Mouse (Mus musculus): ENCODE measurements around the gene Ifi35. TPM values are rescaled to one million over a fixed set of nuclear protein-coding genes. Genes with fewer than 3 reads are reported as not detected.
A peak's percentile ranks its signal among the peaks of the same experiment; 100 is the strongest.

Ifi35 gene
- total and polyA plus RNA-seq, 2 experiments from 2014 or later, result 5.1 to 5.2 TPM

GRCm38 (mm10) chr11:101477194-101477551, 29.0 kb downstream of the Ifi35 start:
- no peak overlapping the region for H3K4me2 ChIP-seq (ENCODE audit: low read depth)
- DNase-seq, result no peak
- no peak for TF ChIP-seq CTCF (IDR thresholded peaks at IDR 0.05; ENCODE audit: low read depth)
- 4% methylated on average over 4 of the region's 4 CpGs for WGBS
- no peak overlapping the region for H3K4me3 ChIP-seq (ENCODE audit: low read depth, low read length)
- H3K9me3 ChIP-seq (ENCODE audit: low read length), result no peaks in the 10 kb centered on the region
- H3K9ac ChIP-seq, result no peak overlapping the region
- peak; percentile 53 for ATAC-seq
- no peaks in the 10 kb centered on the region for H3K27me3 ChIP-seq (ENCODE audit: insufficient read depth, low read length)
- peaks cover 8% of the 10 kb centered on the region; the same call in 1 of the 2 replicates for H3K4me1 ChIP-seq (ENCODE audit: insufficient read depth)
- peak overlapping the region; percentile 51 for H3K27ac ChIP-seq (ENCODE audit: low read depth, low read length)
- H3K36me3 ChIP-seq (ENCODE audit: insufficient read depth), result peaks cover under 1% of the 10 kb centered on the region; the same call in 1 of the 2 replicates

GRCm38 (mm10) chr11:101477552-101478211, 29.5 kb downstream of the Ifi35 start:
- H3K27ac ChIP-seq (ENCODE audit: low read depth, low read length), result peak overlapping the region; percentile 51
- TF ChIP-seq CTCF (IDR thresholded peaks at IDR 0.05; ENCODE audit: low read depth), result no peak
- no peak overlapping the region for H3K4me3 ChIP-seq (ENCODE audit: low read depth, low read length)
- peaks cover 8% of the 10 kb centered on the region; the same call in 1 of the 2 replicates for H3K4me1 ChIP-seq (ENCODE audit: insufficient read depth)
- H3K9me3 ChIP-seq (ENCODE audit: low read length), result no peaks in the 10 kb centered on the region
- peak; percentile 67 for DNase-seq
- H3K9ac ChIP-seq, result no peak overlapping the region
- peak; percentile 85 for ATAC-seq
- no peaks in the 10 kb centered on the region for H3K36me3 ChIP-seq (ENCODE audit: insufficient read depth)
- no peak overlapping the region for H3K4me2 ChIP-seq (ENCODE audit: low read depth)
- WGBS, result 14% methylated on average over 10 of the region's 10 CpGs
- H3K27me3 ChIP-seq (ENCODE audit: insufficient read depth, low read length), result no peaks in the 10 kb centered on the region

GRCm38 (mm10) chr11:101479171-101479635, 31.0 kb downstream of the Ifi35 start:
- no peak for ATAC-seq
- DNase-seq, result no peak
- Histone ChIP-seq H3K27ac (ENCODE audit: low read depth, low read length) (peak overlapping the region; percentile 45; the same call in 1 of the 2 replicates), H3K9me3 (ENCODE audit: low read length) (no peaks in the 10 kb centered on the region), H3K27me3 (ENCODE audit: insufficient read depth, low read length) (no peaks in the 10 kb centered on the region), H3K4me3 (ENCODE audit: low read depth, low read length) (no peak overlapping the region), H3K4me2 (ENCODE audit: low read depth) (peak overlapping the region; percentile 16), H3K9ac (no peak overlapping the region), H3K36me3 (ENCODE audit: insufficient read depth) (no peaks in the 10 kb centered on the region), H3K4me1 (ENCODE audit: insufficient read depth) (peaks cover 8% of the 10 kb centered on the region; the same call in 1 of the 2 replicates)
- no peak for TF ChIP-seq CTCF (IDR thresholded peaks at IDR 0.05; ENCODE audit: low read depth)
- WGBS, result 6% methylated on average over 18 of the region's 18 CpGs

GRCm38 (mm10) chr11:101480912-101481311, 32.7 kb downstream of the Ifi35 start:
- 74% methylated on average over 6 of the region's 6 CpGs for WGBS
- peaks cover 8% of the 10 kb centered on the region; the same call in 1 of the 2 replicates for H3K4me1 ChIP-seq (ENCODE audit: insufficient read depth)
- no peak for DNase-seq
- no peaks in the 10 kb centered on the region for H3K9me3 ChIP-seq (ENCODE audit: low read length)
- no peak overlapping the region for H3K4me3 ChIP-seq (ENCODE audit: low read depth, low read length)
- H3K27ac ChIP-seq (ENCODE audit: low read depth, low read length), result no peak overlapping the region
- no peak for TF ChIP-seq CTCF (IDR thresholded peaks at IDR 0.05; ENCODE audit: low read depth)
- H3K9ac ChIP-seq, result no peak overlapping the region
- H3K36me3 ChIP-seq (ENCODE audit: insufficient read depth), result no peaks in the 10 kb centered on the region
- no peak for ATAC-seq
- no peaks in the 10 kb centered on the region for H3K27me3 ChIP-seq (ENCODE audit: insufficient read depth, low read length)
- no peak overlapping the region for H3K4me2 ChIP-seq (ENCODE audit: low read depth)

GRCm38 (mm10) chr11:101483804-101484203, 35.6 kb downstream of the Ifi35 start:
- no peaks in the 10 kb centered on the region for H3K36me3 ChIP-seq (ENCODE audit: insufficient read depth)
- no peak overlapping the region for H3K27ac ChIP-seq (ENCODE audit: low read depth, low read length)
- 24% methylated on average over 3 of the region's 3 CpGs for WGBS
- no peak overlapping the region for H3K4me2 ChIP-seq (ENCODE audit: low read depth)
- no peak for DNase-seq
- no peaks in the 10 kb centered on the region for H3K9me3 ChIP-seq (ENCODE audit: low read length)
- no peak overlapping the region for H3K9ac ChIP-seq
- TF ChIP-seq CTCF (IDR thresholded peaks at IDR 0.05; ENCODE audit: low read depth), result no peak
- no peaks in the 10 kb centered on the region for H3K27me3 ChIP-seq (ENCODE audit: insufficient read depth, low read length)
- no peak overlapping the region for H3K4me3 ChIP-seq (ENCODE audit: low read depth, low read length)
- no peaks in the 10 kb centered on the region for H3K4me1 ChIP-seq (ENCODE audit: insufficient read depth)
- no peak for ATAC-seq

- H3K27me3 ChIP-seq (ENCODE audit: insufficient read depth, low read length), result no peaks in the 10 kb centered on the region
- no peaks in the 10 kb centered on the region for H3K36me3 ChIP-seq (ENCODE audit: insufficient read depth)
- no peak for TF ChIP-seq CTCF (IDR thresholded peaks at IDR 0.05; ENCODE audit: low read depth)
- H3K4me2 ChIP-seq (ENCODE audit: low read depth), result no peak overlapping the region
- no peak for ATAC-seq
- H3K9ac ChIP-seq, result no peak overlapping the region
- no peak overlapping the region for H3K27ac ChIP-seq (ENCODE audit: low read depth, low read length)
- H3K9me3 ChIP-seq (ENCODE audit: low read length), result no peaks in the 10 kb centered on the region
- no peaks in the 10 kb centered on the region for H3K4me1 ChIP-seq (ENCODE audit: insufficient read depth)
- H3K4me3 ChIP-seq (ENCODE audit: low read depth, low read length), result no peak overlapping the region
- 79% methylated on average over 6 of the region's 6 CpGs for WGBS
- DNase-seq, result no peak
These were observed 36.0 kb downstream of the Ifi35 start for GRCm38 (mm10) chr11:101484245-101484644.

- DNase-seq, result no peak
- H3K27ac ChIP-seq (ENCODE audit: low read depth, low read length), result no peak overlapping the region
These were observed 36.6 kb downstream of the Ifi35 start for GRCm38 (mm10) chr11:101484814-101485213.

More at GRCm38 (mm10) chr11:101484814-101485213, 36.6 kb downstream of the Ifi35 start:
- no peak for TF ChIP-seq CTCF (IDR thresholded peaks at IDR 0.05; ENCODE audit: low read depth)
- no peaks in the 10 kb centered on the region for H3K36me3 ChIP-seq (ENCODE audit: insufficient read depth)
- no peak for ATAC-seq
- H3K9me3 ChIP-seq (ENCODE audit: low read length), result no peaks in the 10 kb centered on the region
- no peak overlapping the region for H3K9ac ChIP-seq
- WGBS, result 93% methylated on average over 7 of the region's 7 CpGs
- no peaks in the 10 kb centered on the region for H3K4me1 ChIP-seq (ENCODE audit: insufficient read depth)
- H3K4me2 ChIP-seq (ENCODE audit: low read depth), result no peak overlapping the region
- H3K4me3 ChIP-seq (ENCODE audit: low read depth, low read length), result no peak overlapping the region
- no peaks in the 10 kb centered on the region for H3K27me3 ChIP-seq (ENCODE audit: insufficient read depth, low read length)
